Mouse (Mus musculus): ENCODE measurements around the gene Prkch. TPM values are rescaled to one million over a fixed set of nuclear protein-coding genes. Genes with fewer than 3 reads are reported as not detected.

The Prkch gene
- polyA plus RNA-seq, 1 experiment from 2014 or later = 0.13 TPM

- ATAC-seq (no peak), DNase-seq (ENCODE audit: low read depth, low spot score) (no peak)
- ChIA-PET CTCF (no interaction called here), POLR2A (interaction anchor here (1.3 kb wide), 1 partner anchor 17 kb away, joined by 5 read pairs; no protein-coding TSS in a partner anchor)
- in situ Hi-C loops (cut with MboI; ENCODE audit: low pct_unique_long_range_greater_than_20kb) = loop anchor here (5.0 to 10.0 kb wide), 2 partner anchors 91 to 174 kb away; partner anchors contain the start of gene Hif1a
- H3K27me3 ChIP-seq = no peaks in the 10 kb centered on the region
- TF ChIP-seq CTCF (IDR thresholded peaks at IDR 0.05) = no peak
Observed at GRCm38 (mm10) chr12:73810903-73811302, 226.3 kb downstream of the Prkch start.

GRCm38 (mm10) chr12:73812198-73812597, 227.6 kb downstream of the Prkch start:
- ATAC-seq = no peak
- ChIA-PET CTCF (interaction anchor here (0.9 kb wide), 1 partner anchor 22 kb away, joined by 3 read pairs; no protein-coding TSS in a partner anchor), POLR2A (no interaction called here)
- no peak for DNase-seq (ENCODE audit: low read depth, low spot score)
- H3K27me3 ChIP-seq = no peaks in the 10 kb centered on the region
- no peak for TF ChIP-seq CTCF (IDR thresholded peaks at IDR 0.05)
- in situ Hi-C loops (cut with MboI; ENCODE audit: low pct_unique_long_range_greater_than_20kb) = loop anchor here (5.0 to 10.0 kb wide), 2 partner anchors 90 to 173 kb away; partner anchors contain the start of gene Hif1a

DNA sequence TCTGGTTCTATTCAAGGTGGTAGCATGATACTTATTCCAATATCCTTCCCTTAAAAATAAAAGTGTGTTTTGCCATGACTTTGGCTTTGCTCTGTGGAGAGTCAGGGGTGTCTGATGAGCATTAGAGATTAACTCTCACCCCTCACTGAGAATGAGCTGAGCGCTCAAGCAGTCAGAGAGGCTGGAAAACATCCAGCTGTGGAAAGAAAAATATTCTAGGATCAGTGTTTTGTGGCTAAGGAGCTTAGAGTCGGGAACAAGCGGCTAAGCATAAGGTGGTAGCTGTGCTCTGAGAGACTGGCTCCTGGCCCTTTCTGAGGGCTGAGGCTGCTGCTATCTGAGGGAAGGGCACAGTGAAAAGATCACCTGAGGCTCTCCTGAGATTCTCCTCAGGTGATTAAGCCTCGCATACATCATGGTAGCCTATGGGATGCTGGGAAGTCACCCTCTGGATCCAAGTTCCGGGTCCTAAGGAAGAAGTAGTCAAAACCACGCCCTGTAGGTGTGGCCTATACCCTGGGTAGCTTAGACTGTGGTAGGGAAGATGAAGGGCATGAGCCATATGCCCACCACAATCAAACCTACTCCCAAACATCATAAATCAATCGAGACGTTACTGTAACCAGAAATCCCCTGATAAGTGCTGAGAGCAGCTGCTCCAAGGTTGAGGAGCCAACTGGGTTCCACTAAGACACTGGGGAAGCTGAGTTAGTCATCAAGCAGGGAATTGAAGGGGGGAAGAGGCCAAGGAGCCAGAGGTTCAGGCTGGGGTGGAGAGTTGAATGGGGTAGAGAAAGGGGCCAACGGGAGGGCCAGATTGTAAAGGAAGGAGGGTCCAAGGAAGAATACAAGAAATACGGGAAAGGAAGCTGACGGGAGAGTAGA, 228.7 kb downstream of the Prkch start:
- ChIA-PET POLR2A (interaction anchor here (0.6 to 1.2 kb wide), 3 partner anchors 22 to 177 kb away, joined by 3 to 8 read pairs (median 3); no protein-coding TSS in a partner anchor), CTCF (interaction anchor here (0.9 to 1.2 kb wide), 3 partner anchors 15 to 31 kb away, joined by 3 to 4 read pairs (median 3); no protein-coding TSS in a partner anchor)
- no peak for TF ChIP-seq CTCF (IDR thresholded peaks at IDR 0.05)
- in situ Hi-C loops (cut with MboI; ENCODE audit: low pct_unique_long_range_greater_than_20kb) = loop anchor here (5.0 to 10.0 kb wide), 2 partner anchors 89 to 172 kb away; partner anchors contain the start of gene Hif1a
- H3K27me3 ChIP-seq = no peaks in the 10 kb centered on the region
- DNase-seq (ENCODE audit: low read depth, low spot score) (peak; percentile 85), ATAC-seq (peak; percentile 37)

- no peaks in the 10 kb centered on the region for H3K27me3 ChIP-seq
- in situ Hi-C loops (cut with MboI; ENCODE audit: low pct_unique_long_range_greater_than_20kb) = loop anchor here (5.0 to 10.0 kb wide), 2 partner anchors 88 to 171 kb away; partner anchors contain the start of gene Hif1a
- TF ChIP-seq CTCF (IDR thresholded peaks at IDR 0.05) = no peak
- POLR2A ChIA-PET = interaction anchor here (1.2 to 1.4 kb wide), 3 partner anchors 23 to 94 kb away, joined by 3 to 4 read pairs (median 3); no protein-coding TSS in a partner anchor
- DNase-seq (ENCODE audit: low read depth, low spot score) = no peak
- CTCF ChIA-PET = interaction anchor here (0.8 to 1.6 kb wide), 4 partner anchors 19 to 96 kb away, joined by 3 to 5 read pairs (median 4); no protein-coding TSS in a partner anchor
- no peak for ATAC-seq
Observed at GRCm38 (mm10) chr12:73814056-73814735, 229.6 kb downstream of the Prkch start.

- in situ Hi-C loops (cut with MboI; ENCODE audit: low pct_unique_long_range_greater_than_20kb) = loop anchor here (5.0 to 10.0 kb wide), 2 partner anchors 87 to 170 kb away; partner anchors contain the start of gene Hif1a
- ATAC-seq = peak; percentile 12
- DNase-seq (ENCODE audit: low read depth, low spot score) = no peak
- POLR2A ChIA-PET = interaction anchor here (1.3 to 1.4 kb wide), 2 partner anchors 35 to 93 kb away, joined by 3 to 4 read pairs; no protein-coding TSS in a partner anchor
- no peaks in the 10 kb centered on the region for H3K27me3 ChIP-seq
- TF ChIP-seq CTCF (IDR thresholded peaks at IDR 0.05) = no peak
- CTCF ChIA-PET = interaction anchor here (0.8 to 1.6 kb wide), 4 partner anchors 18 to 95 kb away, joined by 3 to 5 read pairs (median 4); no protein-coding TSS in a partner anchor
Observed at GRCm38 (mm10) chr12:73814897-73815296, 230.3 kb downstream of the Prkch start.

DNA sequence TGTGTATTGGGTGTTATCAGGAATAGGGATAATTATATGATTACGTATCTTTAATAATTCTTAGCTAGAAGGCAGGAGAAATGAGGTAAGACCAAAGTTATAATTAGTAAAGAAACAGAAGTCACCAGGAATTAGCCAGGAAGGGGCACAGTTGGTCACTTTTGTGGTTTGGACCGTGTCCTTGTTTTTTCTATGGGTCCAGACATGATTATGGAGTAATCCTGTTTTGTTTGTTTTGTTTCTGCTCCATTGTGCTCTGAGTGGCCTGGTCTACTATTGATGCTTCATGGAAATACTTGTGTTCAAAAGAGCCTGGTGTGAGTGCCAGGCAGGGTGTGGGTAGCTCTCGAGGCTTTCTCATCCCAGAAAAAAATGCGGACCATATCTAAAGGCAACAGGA, 230.9 kb downstream of the Prkch start:
- TF ChIP-seq CTCF (IDR thresholded peaks at IDR 0.05) = no peak
- ChIA-PET CTCF (interaction anchor here (1.0 to 1.6 kb wide), 4 partner anchors 18 to 95 kb away, joined by 3 to 5 read pairs (median 3); no protein-coding TSS in a partner anchor), POLR2A (interaction anchor here (0.9 to 1.4 kb wide), 2 partner anchors 74 to 92 kb away, joined by 3 read pairs; no protein-coding TSS in a partner anchor)
- in situ Hi-C loops (cut with MboI; ENCODE audit: low pct_unique_long_range_greater_than_20kb) = loop anchor here (10.0 kb wide), 1 partner anchor 169 kb away; no protein-coding TSS in a partner anchor
- peak; percentile 31 for ATAC-seq
- peak; percentile 62 for DNase-seq (ENCODE audit: low read depth, low spot score)
- no peaks in the 10 kb centered on the region for H3K27me3 ChIP-seq

DNA sequence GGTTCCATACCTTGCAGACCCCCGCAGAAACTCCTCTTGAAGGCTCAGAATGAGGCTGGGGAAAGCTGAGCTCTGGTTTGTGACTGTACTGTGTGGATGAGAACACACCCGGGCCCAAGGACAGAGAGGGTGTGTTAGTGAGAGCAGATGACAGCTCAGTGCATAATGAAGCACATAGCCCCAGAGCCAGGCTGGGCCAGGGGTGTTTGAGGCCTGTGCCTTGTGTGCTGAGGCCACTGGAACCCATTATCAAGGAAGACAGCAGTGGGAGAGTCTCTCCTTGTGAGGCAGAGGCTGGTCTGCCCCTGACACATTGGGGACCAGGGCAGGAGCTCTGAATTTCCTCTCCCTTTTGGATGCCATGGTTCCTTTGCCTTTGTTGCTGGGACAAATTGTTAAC, 231.3 kb downstream of the Prkch start:
- CTCF ChIA-PET = interaction anchor here (1.0 to 1.6 kb wide), 4 partner anchors 17 to 94 kb away, joined by 3 to 5 read pairs (median 3); no protein-coding TSS in a partner anchor
- ATAC-seq (no peak), DNase-seq (ENCODE audit: low read depth, low spot score) (no peak)
- no peak for TF ChIP-seq CTCF (IDR thresholded peaks at IDR 0.05)
- POLR2A ChIA-PET = interaction anchor here (0.9 to 1.4 kb wide), 2 partner anchors 73 to 92 kb away, joined by 3 read pairs; no protein-coding TSS in a partner anchor
- no peaks in the 10 kb centered on the region for H3K27me3 ChIP-seq
- in situ Hi-C loops (cut with MboI; ENCODE audit: low pct_unique_long_range_greater_than_20kb) = loop anchor here (10.0 kb wide), 1 partner anchor 169 kb away; no protein-coding TSS in a partner anchor

DNA sequence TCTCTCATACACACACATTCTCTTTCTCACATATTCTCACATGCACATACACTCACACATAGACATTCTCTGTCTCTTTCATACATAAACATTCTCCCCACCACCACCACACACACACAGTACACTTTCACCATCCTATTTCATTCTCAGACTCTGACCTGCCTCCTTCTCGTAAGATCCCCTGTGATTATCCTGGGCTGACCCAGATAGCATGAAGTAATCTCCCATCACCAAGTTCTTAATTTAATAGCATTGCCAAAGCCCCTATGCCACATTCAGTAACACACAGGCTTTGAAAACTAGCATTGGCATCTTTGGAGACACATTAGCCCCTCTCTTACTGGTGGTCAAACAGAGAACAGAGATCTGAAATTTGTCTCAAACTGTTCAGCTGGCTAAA, 232.3 kb downstream of the Prkch start:
- ChIA-PET POLR2A (no interaction called here), CTCF (interaction anchor here (1.1 kb wide), 1 partner anchor 116 kb away, joined by 3 read pairs; no protein-coding TSS in a partner anchor)
- in situ Hi-C loops (cut with MboI; ENCODE audit: low pct_unique_long_range_greater_than_20kb) = loop anchor here (10.0 kb wide), 1 partner anchor 168 kb away; no protein-coding TSS in a partner anchor
- TF ChIP-seq CTCF (IDR thresholded peaks at IDR 0.05) = no peak
- ATAC-seq = no peak
- H3K27me3 ChIP-seq = no peaks in the 10 kb centered on the region
- DNase-seq (ENCODE audit: low read depth, low spot score) = no peak

DNA sequence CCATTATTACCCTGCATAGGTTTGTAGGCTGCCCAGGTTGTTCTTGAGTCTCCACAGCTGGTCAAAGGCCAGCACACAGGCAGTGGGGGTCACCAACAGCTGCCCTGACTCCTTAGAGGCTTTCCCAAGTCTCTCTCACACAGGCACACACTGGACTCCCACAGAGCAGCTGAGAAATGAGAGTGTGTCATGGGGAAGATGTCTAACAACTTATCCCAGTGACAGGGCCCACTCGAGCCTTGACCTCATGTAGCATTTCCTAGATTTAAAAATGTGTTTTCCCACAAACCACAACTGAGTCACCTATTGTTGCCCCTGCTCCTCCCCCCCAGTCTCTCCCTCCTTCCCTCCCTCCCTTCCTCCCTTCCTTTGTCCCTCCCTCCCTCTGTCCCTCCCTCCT, 234.2 kb downstream of the Prkch start:
- POLR2A ChIA-PET = no interaction called here
- CTCF ChIA-PET = interaction anchor here (1.5 kb wide), 1 partner anchor 10 kb away, joined by 3 read pairs; no protein-coding TSS in a partner anchor
- TF ChIP-seq CTCF (IDR thresholded peaks at IDR 0.05) = no peak
- no peaks in the 10 kb centered on the region for H3K27me3 ChIP-seq
- ATAC-seq (peak; percentile 68), DNase-seq (ENCODE audit: low read depth, low spot score) (peak; percentile 69)
- in situ Hi-C loops (cut with MboI; ENCODE audit: low pct_unique_long_range_greater_than_20kb) = loop anchor here (10.0 kb wide), 1 partner anchor 166 kb away; no protein-coding TSS in a partner anchor
